Mouse (Mus musculus) lung, postnatal 25 days (tissue): ENCODE data around the gene Slc26a11.

Source experiments
- DNase-seq: peaks from one replicate; pipeline ENCODE4 v3.0.0; 2022; ENCODE audit warnings: low spot score

Gene Slc26a11

DNA sequence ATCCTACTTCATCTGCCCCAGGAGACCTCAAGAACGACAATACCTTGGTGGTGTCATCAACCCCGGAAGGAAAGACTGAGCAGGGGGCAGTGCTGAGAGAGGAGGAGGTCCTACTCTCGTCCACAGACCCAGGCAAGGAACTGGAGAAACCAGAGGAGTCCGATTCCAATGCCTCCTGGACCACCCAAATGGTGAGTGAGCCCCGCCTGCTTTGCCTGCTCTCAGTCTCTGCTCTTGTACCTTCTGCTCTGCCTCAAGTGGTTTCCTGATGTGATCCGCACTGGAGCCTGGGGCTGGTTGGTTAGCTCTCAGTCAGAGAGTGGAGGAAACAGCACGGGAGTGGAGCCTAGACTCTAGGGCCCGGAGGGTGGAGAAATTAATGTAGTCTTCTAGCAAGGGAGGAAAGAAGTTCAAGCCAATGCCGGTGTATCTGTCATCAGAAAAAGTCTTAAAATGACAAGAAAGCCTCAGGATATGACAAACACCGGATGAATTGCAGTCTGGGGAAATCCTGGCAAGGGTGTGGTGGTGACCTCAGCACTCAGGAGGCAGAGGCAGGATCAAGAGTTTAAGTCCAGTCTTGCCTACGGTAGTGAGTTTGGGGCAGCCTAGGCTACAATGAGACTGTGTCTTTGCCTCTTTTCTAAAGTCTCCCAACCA, 47.3 kb downstream of the Slc26a11 start:
- DNase-seq, result no peak

DNA sequence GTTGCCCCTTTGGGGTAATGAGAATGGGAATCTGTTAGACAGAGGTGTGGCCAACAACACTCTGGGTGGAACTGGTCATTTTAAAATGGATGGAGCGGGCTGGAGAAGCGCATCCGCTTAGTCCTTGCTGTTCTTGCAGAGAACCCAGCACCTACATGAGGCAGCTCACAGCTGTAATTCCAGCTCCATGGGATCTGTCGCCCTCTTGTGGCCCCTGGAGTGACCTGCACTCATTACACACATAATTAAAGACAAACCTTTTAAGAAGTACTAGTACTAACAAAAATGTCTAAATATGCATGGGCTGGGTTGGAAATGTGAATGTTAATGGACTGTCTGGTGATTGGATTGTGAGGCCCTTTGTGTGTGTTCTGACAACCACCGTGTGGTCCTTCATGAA, 49.3 kb downstream of the Slc26a11 start:
- no peak for DNase-seq

- no peak for DNase-seq
Observed at GRCm38 (mm10) chr11:119407381-119407780, 52.0 kb downstream of the Slc26a11 start.

DNA sequence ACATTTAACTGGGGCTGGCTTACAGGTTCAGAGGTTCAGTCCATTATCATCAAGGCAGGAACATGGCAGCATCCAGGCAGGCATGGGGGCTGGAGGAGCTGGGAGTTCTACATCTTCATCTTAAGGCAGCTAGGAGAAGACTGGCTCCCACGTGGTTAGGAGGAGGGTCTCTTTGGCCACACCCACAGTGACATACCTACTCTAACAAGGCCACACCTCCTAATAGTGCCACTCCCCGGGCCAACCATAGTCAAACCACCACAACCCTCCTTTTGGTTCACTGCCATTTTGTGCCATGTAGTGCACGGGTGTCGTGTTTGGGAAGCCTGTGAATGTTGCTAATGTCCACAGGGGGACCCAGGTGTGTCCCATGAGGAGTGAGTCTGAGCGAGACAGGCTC, 52.6 kb downstream of the Slc26a11 start:
- DNase-seq, result no peak

DNA sequence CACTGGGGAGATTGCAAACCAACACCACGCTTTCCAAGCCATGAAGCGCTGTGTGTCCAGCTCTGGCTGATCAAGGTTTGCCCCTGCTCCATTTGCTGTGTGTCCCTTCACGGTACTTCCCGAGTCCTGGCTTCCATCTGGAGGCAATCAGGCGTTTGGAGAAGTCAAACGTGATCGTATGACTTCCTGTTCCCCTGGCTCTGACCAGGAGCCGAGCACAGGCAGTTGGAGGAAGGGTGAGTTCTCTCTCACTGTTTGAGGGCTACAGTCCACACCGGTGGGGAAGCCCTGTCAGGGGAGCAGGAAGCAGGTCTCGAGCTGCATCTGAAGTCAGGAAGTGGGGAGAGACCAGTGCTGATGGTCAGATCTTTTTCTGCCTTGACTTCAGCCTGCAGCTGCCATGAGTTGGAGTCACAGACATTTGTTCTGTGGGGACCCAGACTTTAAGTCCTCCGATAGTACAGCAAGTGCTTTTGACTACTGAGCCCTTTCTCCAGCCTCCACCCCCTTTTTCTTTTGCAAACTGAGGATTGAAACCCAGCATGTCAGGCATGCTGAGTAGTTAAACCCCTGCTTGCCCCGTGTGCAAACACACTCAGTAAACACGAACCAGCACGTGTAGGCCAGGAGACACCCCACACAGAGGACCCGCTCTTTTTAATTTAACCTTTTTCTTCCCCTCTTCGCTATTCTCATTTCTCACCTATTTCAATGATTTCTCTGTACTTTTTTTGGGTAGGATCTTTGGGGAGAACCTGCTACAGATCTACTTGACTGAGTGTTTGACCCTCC, 64.2 kb downstream of the Slc26a11 start:
- DNase-seq, result no peak

DNA sequence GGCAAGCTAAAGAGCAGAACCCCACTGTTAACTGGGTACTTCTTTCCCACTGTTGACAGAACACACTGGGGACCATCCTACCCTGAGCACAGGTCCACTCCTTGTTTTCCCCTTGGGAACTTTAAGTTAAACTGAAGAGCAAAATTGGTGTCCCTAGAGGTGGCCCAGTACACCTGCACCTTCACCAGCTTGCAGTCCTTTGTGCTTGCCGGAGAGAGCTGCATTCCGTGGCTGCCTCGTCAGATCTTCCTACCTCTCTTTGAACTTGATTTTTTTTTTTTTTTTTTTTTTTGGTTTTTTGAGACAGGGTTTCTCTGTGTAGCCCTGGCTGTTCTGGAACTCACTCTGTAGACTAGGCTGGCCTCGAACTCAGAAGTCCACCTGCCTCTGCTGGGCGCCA, 65.1 kb downstream of the Slc26a11 start:
- DNase-seq, result no peak

DNA sequence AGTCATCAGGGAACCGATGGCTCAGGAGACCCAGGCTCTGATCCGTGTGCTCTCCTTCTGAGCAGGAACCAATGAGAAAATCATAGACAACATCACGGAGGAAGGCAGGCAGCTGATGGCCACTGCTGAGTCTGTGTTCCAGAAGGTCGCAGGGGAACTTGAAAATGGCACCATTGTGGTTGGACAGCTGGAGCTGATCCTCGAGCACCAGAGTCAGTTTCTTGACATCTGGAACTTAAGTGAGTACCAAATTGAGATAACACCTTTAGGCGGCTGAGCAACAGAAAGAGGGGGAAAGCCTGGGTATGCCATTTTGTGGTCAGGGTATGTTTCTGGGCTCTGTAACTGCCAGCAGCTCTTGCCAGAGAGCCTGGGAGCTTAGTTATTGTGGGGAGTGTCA, 72.1 kb downstream of the Slc26a11 start:
- DNase-seq, result no peak

DNA sequence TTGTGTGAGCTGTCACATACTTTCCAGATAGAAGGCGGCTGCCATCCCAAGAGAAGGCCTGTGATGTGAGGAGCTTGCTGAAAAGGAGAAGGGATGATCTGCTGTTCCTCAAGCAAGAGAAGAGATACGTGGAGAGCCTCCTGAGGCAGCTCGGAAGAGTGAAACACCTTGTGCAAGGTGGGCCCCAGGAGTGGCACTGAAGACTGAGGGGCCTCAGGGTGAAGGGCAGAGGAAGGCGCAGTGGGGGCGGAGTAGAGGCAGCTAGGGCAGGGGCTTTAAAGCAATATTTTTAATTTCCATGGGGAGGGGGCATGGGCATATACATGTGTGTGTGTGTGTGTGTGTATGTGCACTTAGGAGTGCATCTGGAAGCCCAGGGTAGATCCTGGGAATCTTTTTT, 72.6 kb downstream of the Slc26a11 start:
- DNase-seq, result no peak

DNA sequence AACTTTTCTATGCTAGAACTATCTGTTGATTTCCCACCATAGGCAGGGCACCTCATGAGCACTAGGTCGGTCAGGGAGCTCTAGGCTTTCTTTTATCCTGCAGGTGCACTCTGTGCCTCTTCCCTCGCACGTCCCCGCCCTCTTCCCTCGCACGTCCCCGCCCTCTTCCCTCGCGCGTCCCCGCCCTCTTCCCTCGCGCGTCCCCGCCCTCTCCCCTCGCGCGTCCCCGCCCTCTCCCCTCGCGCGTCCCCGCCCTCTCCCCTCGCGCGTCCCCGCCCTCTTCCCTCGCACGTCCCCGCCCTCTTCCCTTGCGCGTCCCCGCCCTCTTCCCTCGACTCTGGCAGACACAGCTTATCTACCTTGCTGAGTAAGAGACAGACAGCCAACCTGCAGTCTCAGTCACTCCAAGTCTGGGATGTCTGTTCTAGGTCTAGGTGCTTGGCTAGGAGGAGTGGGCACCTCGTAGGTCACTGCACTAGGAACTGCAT, 73.3 kb downstream of the Slc26a11 start:
- peak; percentile 63 for DNase-seq
